Mouse (Mus musculus): Measurements from ENCODE around the gene Zfp592. TPM values are rescaled to one million over a fixed set of nuclear protein-coding genes. Genes with fewer than 3 reads are reported as not detected.

Gene Zfp592
- polyA plus RNA-seq, 2 experiments: 6.6 to 8.3 TPM

- Histone ChIP-seq H3K4me1 (replicated peaks; ENCODE audit: control insufficient read depth in 2 of 2, insufficient read depth in 2 of 2, low read length in 1 of 2) (peaks cover 0 to 2% of the 10 kb centered on the region in 2 experiments; a peak in 2 of 4 replicates), H3K27me3 (ENCODE audit: control insufficient read depth, insufficient read depth, low read length) (no peaks in the 10 kb centered on the region), H3K9ac (replicated peaks) (no peak overlapping the region), H3K36me3 (replicated peaks; ENCODE audit: control insufficient read depth, insufficient read depth, low read depth) (no peaks in the 10 kb centered on the region), H3K27ac (no peak overlapping the region), H3K4me2 (ENCODE audit: low read depth) (no peak overlapping the region), H3K9me3 (ENCODE audit: control insufficient read depth, low read length) (no peaks in the 10 kb centered on the region), H3K4me3 (ENCODE audit: insufficient read depth in 1 of 2, low read depth in 2 of 2, low read length in 2 of 2) (no peak overlapping the region)
- DNase-seq (ENCODE audit: low read depth in 3 of 3, low spot score in 3 of 3) (no peak), ATAC-seq (ENCODE audit: insufficient read depth) (no peak)
- TF ChIP-seq EP300 (IDR thresholded peaks at IDR 0.05; ENCODE audit: low read depth) (no peak), CTCF (IDR thresholded peaks at IDR 0.05; ENCODE audit: low read depth) (no peak)
- WGBS (ENCODE audit: insufficient replicate concordance): 63% methylated on average over 2 of the region's 2 CpGs
These were observed 39.2 kb upstream of the Zfp592 start for GRCm38 (mm10) chr7:80954251-80954650.

- no peak for ATAC-seq (ENCODE audit: insufficient read depth)
- Histone ChIP-seq H3K27ac (no peak overlapping the region), H3K4me1 (replicated peaks; ENCODE audit: control insufficient read depth in 2 of 2, insufficient read depth in 2 of 2, low read length in 1 of 2) (peaks cover 0 to 5% of the 10 kb centered on the region in 2 experiments; a peak in 2 of 4 replicates), H3K9me3 (ENCODE audit: control insufficient read depth, low read length) (no peaks in the 10 kb centered on the region), H3K9ac (replicated peaks) (no peak overlapping the region), H3K4me2 (ENCODE audit: low read depth) (no peak overlapping the region), H3K27me3 (ENCODE audit: control insufficient read depth, insufficient read depth, low read length) (no peaks in the 10 kb centered on the region), H3K36me3 (replicated peaks; ENCODE audit: control insufficient read depth, insufficient read depth, low read depth) (no peaks in the 10 kb centered on the region), H3K4me3 (ENCODE audit: insufficient read depth in 1 of 2, low read depth in 2 of 2, low read length in 2 of 2) (no peak overlapping the region)
- DNase-seq (ENCODE audit: low read depth in 3 of 3, low spot score in 3 of 3): no peak
- WGBS (ENCODE audit: insufficient replicate concordance): 71% methylated on average over 2 of the region's 2 CpGs
- TF ChIP-seq CTCF (IDR thresholded peaks at IDR 0.05; ENCODE audit: low read depth): no peak
- no peak for TF ChIP-seq EP300 (IDR thresholded peaks at IDR 0.05; ENCODE audit: low read depth)
These were observed 36.6 kb upstream of the Zfp592 start for GRCm38 (mm10) chr7:80956891-80957290.

- Histone ChIP-seq H3K9ac (replicated peaks) (no peak overlapping the region), H3K4me3 (ENCODE audit: insufficient read depth in 1 of 2, low read depth in 2 of 2, low read length in 2 of 2) (no peak overlapping the region), H3K4me2 (ENCODE audit: low read depth) (no peak overlapping the region), H3K27ac (no peak overlapping the region), H3K9me3 (ENCODE audit: control insufficient read depth, low read length) (no peaks in the 10 kb centered on the region), H3K36me3 (replicated peaks; ENCODE audit: control insufficient read depth, insufficient read depth, low read depth) (no peaks in the 10 kb centered on the region), H3K27me3 (ENCODE audit: control insufficient read depth, insufficient read depth, low read length) (no peaks in the 10 kb centered on the region), H3K4me1 (replicated peaks; ENCODE audit: control insufficient read depth in 2 of 2, insufficient read depth in 2 of 2, low read length in 1 of 2) (peaks cover 0 to 5% of the 10 kb centered on the region in 2 experiments; a peak in 2 of 4 replicates)
- TF ChIP-seq EP300 (IDR thresholded peaks at IDR 0.05; ENCODE audit: low read depth): peak; percentile 18; the same call in 1 of the 2 replicates
- TF ChIP-seq CTCF (IDR thresholded peaks at IDR 0.05; ENCODE audit: low read depth): no peak
- ATAC-seq (ENCODE audit: insufficient read depth) (peak; percentile 56; the same call in 1 of the 2 replicates), DNase-seq (ENCODE audit: low read depth in 3 of 3, low spot score in 3 of 3) (peak; percentile 15 to 20 (median 19))
- WGBS (ENCODE audit: insufficient replicate concordance): 14% methylated on average over 3 of the region's 3 CpGs
These were observed 34.5 kb upstream of the Zfp592 start for GRCm38 (mm10) chr7:80959003-80959402.

- ATAC-seq (ENCODE audit: insufficient read depth) (no peak), DNase-seq (ENCODE audit: low read depth in 3 of 3, low spot score in 3 of 3) (no peak)
- Histone ChIP-seq H3K27me3 (ENCODE audit: control insufficient read depth, insufficient read depth, low read length) (no peaks in the 10 kb centered on the region), H3K27ac (no peak overlapping the region), H3K9ac (replicated peaks) (no peak overlapping the region), H3K4me1 (replicated peaks; ENCODE audit: control insufficient read depth in 2 of 2, insufficient read depth in 2 of 2, low read length in 1 of 2) (peaks cover 0 to 5% of the 10 kb centered on the region in 2 experiments; a peak in 2 of 4 replicates), H3K9me3 (ENCODE audit: control insufficient read depth, low read length) (no peaks in the 10 kb centered on the region), H3K4me2 (ENCODE audit: low read depth) (no peak overlapping the region), H3K36me3 (replicated peaks; ENCODE audit: control insufficient read depth, insufficient read depth, low read depth) (no peaks in the 10 kb centered on the region), H3K4me3 (ENCODE audit: insufficient read depth in 1 of 2, low read depth in 2 of 2, low read length in 2 of 2) (no peak overlapping the region)
- no peak for TF ChIP-seq CTCF (IDR thresholded peaks at IDR 0.05; ENCODE audit: low read depth)
- 63% methylated on average over 6 of the region's 6 CpGs for WGBS (ENCODE audit: insufficient replicate concordance)
These were observed 30.7 kb upstream of the Zfp592 start for GRCm38 (mm10) chr7:80962799-80963198.

GRCm38 (mm10) chr7:80970913-80971312 lies 22.6 kb upstream of the Zfp592 start:
- Histone ChIP-seq H3K4me3 (ENCODE audit: insufficient read depth in 1 of 2, low read depth in 2 of 2, low read length in 2 of 2) (no peak overlapping the region), H3K4me1 (replicated peaks; ENCODE audit: control insufficient read depth in 2 of 2, insufficient read depth in 2 of 2, low read length in 1 of 2) (0 out of 4 replicates have a peak, but pooled peaks cover 0 to 2% of the 10 kb centered on the region in 2 experiments), H3K9me3 (ENCODE audit: control insufficient read depth, low read length) (no peaks in the 10 kb centered on the region), H3K9ac (replicated peaks) (no peak overlapping the region), H3K4me2 (ENCODE audit: low read depth) (no peak overlapping the region), H3K27ac (no peak overlapping the region), H3K27me3 (ENCODE audit: control insufficient read depth, insufficient read depth, low read length) (no peaks in the 10 kb centered on the region), H3K36me3 (replicated peaks; ENCODE audit: control insufficient read depth, insufficient read depth, low read depth) (no peaks in the 10 kb centered on the region)
- 54% methylated on average over 3 of the region's 3 CpGs for WGBS (ENCODE audit: insufficient replicate concordance)
- no peak for ATAC-seq (ENCODE audit: insufficient read depth)
- no peak for TF ChIP-seq EP300 (IDR thresholded peaks at IDR 0.05; ENCODE audit: low read depth)
- no peak for TF ChIP-seq CTCF (IDR thresholded peaks at IDR 0.05; ENCODE audit: low read depth)
- DNase-seq (ENCODE audit: low read depth in 3 of 3, low spot score in 3 of 3): no peak
